Mouse (Mus musculus) kidney, postnatal 0 days (tissue): ENCODE results near the gene Gsto1. TPM values are rescaled to one million over a fixed set of nuclear protein-coding genes. Genes with fewer than 3 reads are reported as not detected.

Source experiments
- ATAC-seq: fragments of 200-750 bp; cut with Nextera tagmentation; replicated peaks from 2 replicates; pipeline ENCODE4 v1.8.0; 2017; ENCODE audit warnings: low read depth, moderate number of reproducible peaks, moderate TSS enrichment, moderate library complexity; ENCODE audit not compliant: low FRiP score
- DNase-seq: peaks from one replicate; pipeline ENCODE4 v3.0.0-alpha.2; 2016; ENCODE audit warnings: low spot score
- H3K27ac ChIP-seq: fragments of 300-500 bp; sonication (generic); 2 replicates; pipeline ENCODE4 v1.5.1; 2014; ENCODE audit warnings: mild to moderate bottlenecking
- H3K27me3 ChIP-seq: fragments of 300-500 bp; sonication (generic); 2 replicates; pipeline ENCODE4 v1.6.1; 2014; ENCODE audit warnings: low read length, mixed read lengths; ENCODE audit not compliant: insufficient read depth
- H3K36me3 ChIP-seq: fragments of 300-500 bp; sonication (generic); 2 replicates; pipeline ENCODE4 v1.6.1; 2014; ENCODE audit warnings: low read length, mixed read lengths; ENCODE audit not compliant: insufficient read depth
- H3K4me1 ChIP-seq: fragments of 300-500 bp; sonication (generic); replicated peaks from 2 replicates; pipeline ENCODE4 v1.6.1; 2014; ENCODE audit warnings: antibody characterized with exemption, low read length, mixed read lengths; ENCODE audit not compliant: insufficient read depth
- H3K4me2 ChIP-seq: fragments of 300-500 bp; sonication (generic); 2 replicates; pipeline ENCODE4 v1.6.1; 2014; ENCODE audit warnings: mild to moderate bottlenecking, low read length, moderate library complexity, mixed read lengths
- H3K4me3 ChIP-seq: fragments of 300-500 bp; sonication (generic); replicated peaks from 2 replicates; pipeline ENCODE4 v1.5.1; 2014; ENCODE audit warnings: low read depth, low read length
- H3K9ac ChIP-seq: fragments of 300-500 bp; sonication (generic); 2 replicates; pipeline ENCODE4 v1.6.1; 2014; ENCODE audit warnings: low read depth, low read length
- H3K9me3 ChIP-seq: fragments of 300-500 bp; sonication (generic); replicated peaks from 2 replicates; pipeline ENCODE4 v1.6.1; 2016; ENCODE audit warnings: low read length, inconsistent platforms, mixed read lengths
- CTCF ChIP-seq: IDR thresholded peaks from 2 replicates; pipeline ENCODE4 v1.5.1; 2016; ENCODE audit warnings: antibody characterized with exemption, low read depth, mild to moderate bottlenecking, moderate library complexity
- WGBS: fragments of 180-500 bp; shearing (Covaris S2); extraction: QIAGEN DNeasy Blood & Tissue Kit; methylation state at CpG from one replicate; pipeline ENCODE4 v1.1.7; 2014; 5-methylcytosine and 5-hydroxymethylcytosine counted together
- polyA plus RNA-seq: library from polyadenylated mRNA; unstranded; fragments of >200 nt; fragmentation: Nextera tagmentation; extraction: Ambion mirVana; gene quantifications from 2 replicates; pipeline ENCODE4 v1.2.1, GENCODE M21; 2015

Gene Gsto1
- polyA plus RNA-seq, 1 experiment from 2014 or later, result 159 TPM

DNA sequence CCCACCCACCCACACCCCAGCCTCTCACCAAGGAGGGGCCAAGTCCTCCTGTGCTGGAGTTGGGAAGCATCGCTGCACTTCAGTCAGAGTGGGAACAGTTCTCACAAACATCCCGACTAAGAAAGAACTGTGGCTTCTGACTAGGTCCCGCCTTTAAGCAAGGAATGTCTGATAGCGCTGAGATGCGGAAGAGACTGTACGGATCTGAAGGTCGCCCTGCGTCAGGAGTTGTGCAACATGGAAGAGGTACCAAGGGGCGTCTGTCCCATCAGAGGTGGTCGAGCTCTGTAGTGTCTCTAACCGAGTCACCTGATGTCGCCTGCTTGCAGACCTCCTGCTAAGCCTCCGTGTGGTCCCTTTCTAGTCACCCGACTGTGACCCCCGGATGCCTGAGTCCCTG lies 21.5 kb downstream of the Gsto1 start:
- Histone ChIP-seq H3K27ac (no peak overlapping the region), H3K4me2 (no peak overlapping the region), H3K9me3 (no peaks in the 10 kb centered on the region), H3K36me3 (no peaks in the 10 kb centered on the region), H3K4me3 (no peak overlapping the region), H3K27me3 (no peaks in the 10 kb centered on the region), H3K4me1 (no peaks in the 10 kb centered on the region), H3K9ac (no peak overlapping the region)
- no peak for TF ChIP-seq CTCF
- WGBS, result 75% methylated on average over 15 of the region's 15 CpGs
- no peak for ATAC-seq
- DNase-seq, result no peak

DNA sequence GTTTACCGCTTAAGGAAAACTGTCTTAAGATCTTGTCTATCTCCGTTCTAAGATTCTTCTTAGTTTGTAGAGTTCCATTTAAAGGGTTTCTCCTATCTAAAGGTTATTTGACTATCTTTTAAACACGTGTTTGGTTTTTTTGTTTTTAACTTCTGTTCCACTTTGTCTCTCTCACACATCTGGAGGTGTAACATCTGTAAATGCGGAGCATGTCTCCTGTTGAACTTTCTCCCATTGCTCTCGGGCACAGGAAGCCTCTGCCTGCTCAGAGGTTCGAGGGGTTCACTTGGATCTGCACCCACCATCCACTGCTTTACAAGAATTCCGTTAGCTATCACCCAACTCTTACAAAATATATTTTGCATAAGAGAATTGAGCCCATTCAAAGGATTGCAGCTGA lies 26.8 kb downstream of the Gsto1 start:
- Histone ChIP-seq H3K9me3 (no peaks in the 10 kb centered on the region), H3K27me3 (no peaks in the 10 kb centered on the region)

DNA sequence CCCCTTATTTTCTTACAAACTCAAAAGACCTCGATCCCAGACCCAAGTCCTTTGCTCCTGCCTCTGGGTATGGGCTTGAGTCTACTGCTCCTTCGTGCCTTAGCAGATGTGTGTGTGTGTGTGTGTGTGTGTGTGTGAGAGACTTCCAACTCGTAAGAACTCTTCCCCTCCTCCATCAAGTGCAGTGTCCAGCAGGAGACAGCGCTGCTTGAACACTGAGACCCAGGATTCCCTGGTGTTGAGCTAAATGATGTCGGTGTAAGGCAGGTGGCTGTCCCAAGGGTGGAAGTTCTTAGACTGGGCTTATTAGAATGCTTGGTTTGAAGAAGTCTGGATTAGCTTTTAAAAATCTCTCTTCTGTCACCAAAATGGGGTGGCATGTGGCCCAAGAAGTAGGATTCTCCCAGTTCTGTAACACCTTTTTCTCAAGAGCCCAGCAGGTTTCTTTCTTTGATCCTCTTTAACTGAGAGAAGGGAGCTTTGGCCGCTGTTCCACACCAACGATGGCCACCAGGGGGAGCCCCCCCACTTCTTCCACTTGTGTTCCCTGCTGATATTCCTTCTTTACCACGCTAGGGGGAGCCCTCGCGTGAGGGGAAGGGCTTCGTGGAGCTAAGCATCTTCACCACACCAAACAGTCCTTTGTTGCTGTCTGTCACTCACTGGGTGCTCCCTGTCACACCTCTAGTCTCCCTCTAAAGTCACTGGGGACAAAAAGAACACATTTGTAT lies 27.5 kb downstream of the Gsto1 start:
- DNase-seq, result peak; percentile 94
- H3K36me3 ChIP-seq, result no peaks in the 10 kb centered on the region
- H3K27me3 ChIP-seq, result no peaks in the 10 kb centered on the region
- ATAC-seq, result 0 out of 2 replicates have a peak, but pooled peaks have one; percentile 33
- H3K9me3 ChIP-seq, result no peaks in the 10 kb centered on the region
- TF ChIP-seq CTCF, result peak; percentile 100
- peaks cover 13% of the 10 kb centered on the region; the same call in 1 of the 2 replicates for H3K4me1 ChIP-seq
- no peak overlapping the region for H3K4me2 ChIP-seq
- H3K27ac ChIP-seq, result no peak overlapping the region
- 25% methylated on average over 11 of the region's 11 CpGs for WGBS
- H3K4me3 ChIP-seq, result no peak overlapping the region
- no peak overlapping the region for H3K9ac ChIP-seq

More for the DNA sequence above, 26.8 kb downstream of the Gsto1 start:
- no peak overlapping the region for H3K4me2 ChIP-seq
- no peak overlapping the region for H3K9ac ChIP-seq
- WGBS, result 79% methylated on average over 7 of the region's 7 CpGs
- ATAC-seq (no peak), DNase-seq (no peak)
- H3K4me3 ChIP-seq, result no peak overlapping the region
- no peak for TF ChIP-seq CTCF
- no peaks in the 10 kb centered on the region for H3K36me3 ChIP-seq
- peaks cover 13% of the 10 kb centered on the region; the same call in 1 of the 2 replicates for H3K4me1 ChIP-seq
- no peak overlapping the region for H3K27ac ChIP-seq

DNA sequence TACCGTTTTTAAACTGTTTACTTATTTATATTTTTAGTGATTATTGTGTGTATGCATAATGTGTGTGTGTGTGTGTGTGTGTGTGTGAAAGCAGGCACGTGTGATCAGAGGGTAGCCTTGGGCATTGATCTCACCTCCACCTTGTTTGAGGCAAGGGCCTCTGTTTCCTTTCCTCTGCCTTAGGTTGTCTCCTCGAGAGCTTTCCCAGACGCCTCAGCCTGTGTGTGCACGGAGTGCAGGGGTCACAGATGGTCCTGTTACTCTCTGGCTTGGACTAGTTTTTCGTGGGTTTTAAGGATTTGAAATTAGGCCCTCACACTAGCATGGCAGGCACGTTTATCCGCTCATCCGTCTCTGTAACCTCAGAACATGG lies 28.1 kb downstream of the Gsto1 start:
- no peak overlapping the region for H3K9ac ChIP-seq
- WGBS, result 54% methylated on average over 9 of the region's 9 CpGs
- no peak overlapping the region for H3K4me2 ChIP-seq
- DNase-seq, result no peak
- H3K27ac ChIP-seq, result no peak overlapping the region
- H3K4me3 ChIP-seq, result no peak overlapping the region
- TF ChIP-seq CTCF, result no peak
- no peak for ATAC-seq
- peaks cover 13% of the 10 kb centered on the region; the same call in 1 of the 2 replicates for H3K4me1 ChIP-seq
- no peaks in the 10 kb centered on the region for H3K27me3 ChIP-seq
- no peaks in the 10 kb centered on the region for H3K9me3 ChIP-seq
- no peaks in the 10 kb centered on the region for H3K36me3 ChIP-seq

DNA sequence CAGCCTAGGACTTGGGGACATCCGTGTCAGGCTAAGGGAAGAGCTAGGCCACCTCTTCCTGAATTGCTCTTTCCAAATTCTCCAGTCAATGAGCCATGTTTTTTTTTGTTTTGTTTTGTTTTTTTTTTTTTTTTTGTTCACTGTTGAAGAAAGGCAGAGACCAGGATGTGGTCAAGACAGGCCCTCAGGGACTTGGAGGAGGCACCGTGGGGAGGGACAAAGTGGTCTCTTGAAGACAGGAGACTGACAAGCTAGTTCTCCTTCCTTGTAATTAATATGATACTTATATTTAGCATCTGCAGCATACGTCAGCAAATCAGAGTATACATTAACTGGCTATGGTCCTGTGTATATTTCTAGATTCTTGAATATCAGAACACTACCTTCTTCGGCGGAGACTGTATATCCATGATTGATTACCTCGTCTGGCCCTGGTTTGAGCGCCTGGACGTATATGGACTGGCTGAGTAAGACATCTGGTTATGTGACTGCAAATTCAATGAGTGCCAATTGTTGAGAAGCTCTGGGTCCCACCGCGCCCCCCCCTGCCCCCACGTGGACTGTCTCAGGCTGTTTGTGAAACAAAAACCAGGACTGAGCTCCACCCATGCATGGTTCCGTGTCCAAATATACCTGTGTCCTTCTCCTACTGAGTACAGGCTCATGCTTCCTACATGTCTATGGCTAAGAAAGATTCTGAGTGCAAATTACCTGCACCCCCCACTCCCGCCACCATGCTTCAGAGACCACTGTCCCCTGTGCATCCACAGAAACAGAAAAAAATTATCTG lies 29.7 kb downstream of the Gsto1 start:
- WGBS, result 63% methylated on average over 13 of the region's 13 CpGs
- H3K9me3 ChIP-seq, result no peaks in the 10 kb centered on the region
- peaks cover 13% of the 10 kb centered on the region; the same call in 1 of the 2 replicates for H3K4me1 ChIP-seq
- H3K36me3 ChIP-seq, result no peaks in the 10 kb centered on the region
- TF ChIP-seq CTCF, result no peak
- H3K27ac ChIP-seq, result no peak overlapping the region
- no peak for DNase-seq
- no peak overlapping the region for H3K4me3 ChIP-seq
- ATAC-seq, result peak; percentile 11; the same call in 1 of the 2 replicates
- H3K4me2 ChIP-seq, result no peak overlapping the region
- no peaks in the 10 kb centered on the region for H3K27me3 ChIP-seq
- no peak overlapping the region for H3K9ac ChIP-seq

DNA sequence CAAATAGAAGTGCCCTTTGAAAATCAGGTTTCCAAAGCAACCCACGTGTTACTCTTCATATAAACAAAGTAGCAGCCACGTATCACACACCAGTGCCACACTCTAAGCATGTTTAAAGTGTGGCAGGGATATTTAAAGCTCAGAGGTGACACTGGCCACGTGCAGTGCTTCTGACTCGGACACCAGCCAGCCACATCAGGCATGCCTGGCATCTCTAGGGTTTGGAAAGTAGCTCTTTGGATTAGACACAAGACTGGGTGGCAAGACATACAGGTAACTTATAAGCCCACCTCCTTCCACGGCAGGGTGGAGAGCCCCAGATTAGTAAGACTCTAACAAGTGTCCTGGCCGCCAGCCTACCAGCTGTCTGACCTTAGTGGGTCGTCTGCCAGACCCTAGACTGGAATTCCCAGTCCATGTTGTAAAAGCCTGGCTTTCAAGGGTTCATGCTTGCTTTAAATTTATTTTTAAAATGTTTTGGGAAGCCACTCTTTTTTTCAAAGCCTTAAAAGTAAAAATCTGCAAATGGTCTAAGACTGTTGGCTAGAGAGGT lies 30.5 kb downstream of the Gsto1 start:
- no peaks in the 10 kb centered on the region for H3K27me3 ChIP-seq

More for the DNA sequence above, 30.5 kb downstream of the Gsto1 start:
- Histone ChIP-seq H3K4me1 (peaks cover 18% of the 10 kb centered on the region; the same call in 1 of the 2 replicates), H3K27ac (no peak overlapping the region), H3K9ac (no peak overlapping the region), H3K4me3 (no peak overlapping the region), H3K36me3 (no peaks in the 10 kb centered on the region), H3K9me3 (no peaks in the 10 kb centered on the region), H3K4me2 (no peak overlapping the region)
- ATAC-seq, result no peak
- TF ChIP-seq CTCF, result no peak
- DNase-seq, result no peak
- 62% methylated on average over 7 of the region's 7 CpGs for WGBS
